28 mouse cellular contexts compared by ENCODE assay signal in genomic region chr3:102670972-102671371, GRCm38 (mm10).
DNase-seq lines count a peak whose midpoint lies in the region; ATAC-seq and TF ChIP-seq lines count a peak whose summit lies in the region.
"Had no signal": no experiment of that assay in that cellular context is flagged by ENCODE, and none has a peak within 500 bp of the region (broad histone marks: within the 10 kb centered on the region; RNA-seq: fewer than 3 reads in every experiment).

No protein-coding gene starts in this region.

- no peak for DNase-seq in heart, adult 2 months
- no peak for DNase-seq in heart, postnatal 36 days
- DNase-seq in midbrain, embryonic 11.5 days (ENCODE audit: low spot score, missing footprints), result peak; percentile 21
- DNase-seq in midbrain, embryonic 10.5 days (ENCODE audit: low spot score), result no peak
- DNase-seq in Patski (ENCODE audit: low read depth, low spot score), result no peak
- DNase-seq in kidney, postnatal 36 days, result no peak
- DNase-seq: adrenal gland, adult 2 months; adrenal gland, postnatal 14 days; cerebellum, adult 11 months; cerebellum, adult 2 months; cerebellum, adult 9-11 months; cerebellum, postnatal 25 days; embryo, embryonic 11 days; gastrocnemius, postnatal 10 days; gastrocnemius, postnatal 36 days; heart, adult 11 months; heart, postnatal 14 days; kidney, adult 2 months had no signal

- no peak overlapping the region for H3K9ac ChIP-seq in heart, adult 2 months (ENCODE audit: low read depth, low read length)
- no peak overlapping the region for H3K9ac ChIP-seq in midbrain, embryonic 11.5 days (ENCODE audit: low read length)
- H3K9ac ChIP-seq: embryonic facial prominence, embryonic 13.5 days; forebrain, embryonic 12.5 days; forebrain, embryonic 15.5 days; heart, embryonic 15.5 days; hindbrain, embryonic 12.5 days; hindbrain, embryonic 15.5 days had no signal

- in situ Hi-C loops in Patski (cut with MboI; ENCODE audit: low pct_unique_long_range_greater_than_20kb), result loop anchor here (10.0 kb wide), 1 partner anchor 196 kb away; no protein-coding TSS in a partner anchor

- no peaks in the 10 kb centered on the region for H3K27me3 ChIP-seq in heart, adult 2 months (ENCODE audit: control insufficient read depth, insufficient read depth, low read length)
- no peaks in the 10 kb centered on the region for H3K27me3 ChIP-seq in midbrain, embryonic 11.5 days (ENCODE audit: control insufficient read depth, insufficient read depth, low read length)
- H3K27me3 ChIP-seq in midbrain, embryonic 10.5 days (ENCODE audit: low read depth, poor library complexity, severe bottlenecking), result no peaks in the 10 kb centered on the region
- no peaks in the 10 kb centered on the region for H3K27me3 ChIP-seq in Patski
- H3K27me3 ChIP-seq: embryonic facial prominence, embryonic 13.5 days; forebrain, embryonic 12.5 days; forebrain, embryonic 15.5 days; heart, embryonic 15.5 days; hindbrain, embryonic 12.5 days; hindbrain, embryonic 15.5 days had no signal

- no peak for TF ChIP-seq EP300 in heart, adult 2 months (IDR thresholded peaks at IDR 0.05; ENCODE audit: insufficient read depth, low read depth, low read length)

- H3K27ac ChIP-seq in heart, adult 2 months, result peak overlapping the region; percentile 52
- H3K27ac ChIP-seq in midbrain, embryonic 11.5 days (ENCODE audit: low read depth, low read length), result no peak overlapping the region
- no peak overlapping the region for H3K27ac ChIP-seq in midbrain, embryonic 10.5 days (replicated peaks)
- H3K27ac ChIP-seq: embryonic facial prominence, embryonic 10.5 days; embryonic facial prominence, embryonic 13.5 days; forebrain, embryonic 12.5 days; forebrain, embryonic 15.5 days; heart, embryonic 15.5 days; hindbrain, embryonic 12.5 days; hindbrain, embryonic 15.5 days had no signal

- no peak for ATAC-seq in midbrain, embryonic 11.5 days (ENCODE audit: low FRiP score)
- ATAC-seq in Patski, result peak; percentile 66
- ATAC-seq: CD4-positive, CD25-positive, alpha-beta regulatory T cell, adult 4 months; forebrain, embryonic 15.5 days; intestine, postnatal 0 days had no signal

- intact Hi-C loops in heart, adult 2 months (cut with DNase I), result no loop called here
- intact Hi-C loops in heart, postnatal 36 days (cut with DNase I), result no loop called here

- no peak for TF ChIP-seq CTCF in heart, adult 2 months (IDR thresholded peaks at IDR 0.05)
- no peak for TF ChIP-seq CTCF in Patski (IDR thresholded peaks at IDR 0.05)

- no peak overlapping the region for H3K4me2 ChIP-seq in midbrain, embryonic 11.5 days
- H3K4me2 ChIP-seq: embryonic facial prominence, embryonic 13.5 days; forebrain, embryonic 12.5 days; forebrain, embryonic 15.5 days; heart, embryonic 15.5 days; hindbrain, embryonic 12.5 days; hindbrain, embryonic 15.5 days had no signal

- POLR2A ChIA-PET in Patski (lab: Charles Lee), result no interaction called here

- 52% methylated on average over 5 of the region's 5 CpGs for WGBS in heart, adult 2 months
- WGBS in midbrain, embryonic 11.5 days, result 85% methylated on average over 5 of the region's 5 CpGs
- WGBS in midbrain, embryonic 10.5 days, result 92% methylated on average over 5 of the region's 5 CpGs

- H3K9me3 ChIP-seq in midbrain, embryonic 11.5 days (ENCODE audit: control insufficient read depth, low read length), result no peaks in the 10 kb centered on the region
- no peaks in the 10 kb centered on the region for H3K9me3 ChIP-seq in midbrain, embryonic 10.5 days (replicated peaks)
- H3K9me3 ChIP-seq: embryonic facial prominence, embryonic 10.5 days; embryonic facial prominence, embryonic 13.5 days; forebrain, embryonic 12.5 days; forebrain, embryonic 15.5 days; heart, embryonic 15.5 days; hindbrain, embryonic 12.5 days; hindbrain, embryonic 15.5 days had no signal

- CTCF ChIA-PET in Patski (lab: Charles Lee), result interaction anchor here (1.2 kb wide), 1 partner anchor 340 kb away, joined by 3 read pairs; no protein-coding TSS in a partner anchor

- H3K79me2 ChIP-seq in heart, adult 2 months (replicated peaks; ENCODE audit: control insufficient read depth, insufficient read depth, low read length), result no peaks in the 10 kb centered on the region

- TF ChIP-seq POLR2A in heart, adult 2 months (IDR thresholded peaks at IDR 0.05; ENCODE audit: insufficient read depth, low read depth, low read length), result no peak

- H3K36me3 ChIP-seq in heart, adult 2 months (ENCODE audit: control insufficient read depth, insufficient read depth, low read length), result no peaks in the 10 kb centered on the region
- H3K36me3 ChIP-seq in midbrain, embryonic 11.5 days (ENCODE audit: control insufficient read depth, insufficient read depth, low read length), result no peaks in the 10 kb centered on the region
- no peaks in the 10 kb centered on the region for H3K36me3 ChIP-seq in midbrain, embryonic 10.5 days
- H3K36me3 ChIP-seq: embryonic facial prominence, embryonic 10.5 days; embryonic facial prominence, embryonic 13.5 days; forebrain, embryonic 12.5 days; forebrain, embryonic 15.5 days; heart, embryonic 15.5 days; hindbrain, embryonic 12.5 days; hindbrain, embryonic 15.5 days had no signal

- H3K4me1 ChIP-seq in heart, adult 2 months (ENCODE audit: control insufficient read depth, insufficient read depth, low read length), result peaks cover 4% of the 10 kb centered on the region
- H3K4me1 ChIP-seq in midbrain, embryonic 11.5 days (ENCODE audit: control insufficient read depth, insufficient read depth, low read length), result no peaks in the 10 kb centered on the region
- H3K4me1 ChIP-seq in midbrain, embryonic 10.5 days, result no peaks in the 10 kb centered on the region
- H3K4me1 ChIP-seq: forebrain, embryonic 12.5 days; forebrain, embryonic 15.5 days; hindbrain, embryonic 12.5 days; hindbrain, embryonic 15.5 days had no signal

- H3K4me3 ChIP-seq in heart, adult 2 months, result no peak overlapping the region
- H3K4me3 ChIP-seq in midbrain, embryonic 11.5 days (ENCODE audit: low read depth, low read length), result no peak overlapping the region
- no peak overlapping the region for H3K4me3 ChIP-seq in midbrain, embryonic 10.5 days
- H3K4me3 ChIP-seq: embryonic facial prominence, embryonic 10.5 days; embryonic facial prominence, embryonic 13.5 days; erythroblast, embryonic 14.5 days; forebrain, embryonic 12.5 days; forebrain, embryonic 15.5 days; heart, embryonic 15.5 days; hindbrain, embryonic 12.5 days; hindbrain, embryonic 15.5 days had no signal
